Mouse (Mus musculus) olfactory bulb, adult 2 months (tissue): ENCODE data around the gene Dut. TPM values are rescaled to one million over a fixed set of nuclear protein-coding genes. Genes with fewer than 3 reads are reported as not detected.
"Not testable (repeated sequence)": the region's sequence is repeated elsewhere in the genome, so short reads cannot be mapped to it uniquely, and the experiment has no call there.

Experiments used
- H3K27ac ChIP-seq: fragments of 200-500 bp; 2 replicates; pipeline ENCODE4 v1.5.1; 2012; ENCODE audit warnings: low read depth, low read length; ENCODE audit not compliant: insufficient read depth
- H3K4me1 ChIP-seq: fragments of 200-500 bp; 2 replicates; pipeline ENCODE4 v1.6.1; 2012; ENCODE audit warnings: low read length; ENCODE audit not compliant: control insufficient read depth, insufficient read depth
- H3K4me3 ChIP-seq: fragments of 200-500 bp; 2 replicates; pipeline ENCODE4 v1.5.1; 2012; ENCODE audit warnings: mild to moderate bottlenecking, low read depth, low read length, moderate library complexity; ENCODE audit not compliant: insufficient read depth
- CTCF ChIP-seq: fragments of 200-500 bp; IDR thresholded peaks from 2 replicates; pipeline ENCODE4 v1.5.1; 2012; ENCODE audit warnings: low read depth, mild to moderate bottlenecking, low read length, moderate library complexity; ENCODE audit not compliant: insufficient read depth
- POLR2A ChIP-seq: fragments of 200-500 bp; IDR thresholded peaks from 2 replicates; pipeline ENCODE4 v1.6.1; 2012; ENCODE audit warnings: mild to moderate bottlenecking, low read depth, low read length, moderate library complexity; ENCODE audit not compliant: insufficient read depth
- WGBS: fragments of 180-500 bp; shearing (Covaris S2); methylation state at CpG from one replicate; pipeline ENCODE4 v1.1.7; 2018; 5-methylcytosine and 5-hydroxymethylcytosine counted together
- polyA plus RNA-seq: library from polyadenylated mRNA; stranded (reverse); fragments of >200 nt; gene quantifications from 2 replicates; pipeline ENCODE4 v1.2.4, GENCODE M21; 2012; ENCODE audit warnings: low replicate concordance; ENCODE audit not compliant: missing spikeins, insufficient read depth, insufficient read length

The Dut gene
- polyA plus RNA-seq, 1 experiment, result not detected

GRCm38 (mm10) chr2:125263753-125264152 is 16.8 kb downstream of the Dut start:
- WGBS, result 28% methylated on average over 9 of the region's 9 CpGs
- Histone ChIP-seq H3K4me3 (no peak overlapping the region), H3K4me1 (no peaks in the 10 kb centered on the region), H3K27ac (no peak overlapping the region)
- TF ChIP-seq POLR2A, result no peak
- no peak for TF ChIP-seq CTCF

DNA sequence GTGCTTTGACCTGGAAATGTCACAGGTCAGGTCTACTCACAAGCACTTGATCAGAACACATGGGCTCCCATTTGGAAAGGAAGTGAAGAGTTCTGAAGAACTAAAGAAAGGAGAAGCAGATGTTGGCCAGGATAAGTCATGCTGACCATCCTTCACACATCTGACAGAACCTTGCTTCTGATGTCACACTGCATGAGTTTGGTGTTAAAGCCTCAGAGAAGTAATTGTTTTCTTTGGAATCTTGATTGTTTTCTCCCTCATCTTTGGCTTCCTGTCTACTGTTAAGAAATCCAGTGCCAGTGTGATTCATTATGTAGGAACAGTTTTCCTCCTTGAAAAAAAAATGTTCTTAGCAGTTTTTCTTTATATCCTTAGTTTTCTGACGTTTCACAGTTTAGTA is 21.9 kb downstream of the Dut start:
- 83% methylated on average over 1 of the region's 1 CpGs for WGBS
- TF ChIP-seq CTCF, result no peak
- TF ChIP-seq POLR2A, result no peak
- Histone ChIP-seq H3K4me1 (no peaks in the 10 kb centered on the region), H3K27ac (no peak overlapping the region), H3K4me3 (no peak overlapping the region)

DNA sequence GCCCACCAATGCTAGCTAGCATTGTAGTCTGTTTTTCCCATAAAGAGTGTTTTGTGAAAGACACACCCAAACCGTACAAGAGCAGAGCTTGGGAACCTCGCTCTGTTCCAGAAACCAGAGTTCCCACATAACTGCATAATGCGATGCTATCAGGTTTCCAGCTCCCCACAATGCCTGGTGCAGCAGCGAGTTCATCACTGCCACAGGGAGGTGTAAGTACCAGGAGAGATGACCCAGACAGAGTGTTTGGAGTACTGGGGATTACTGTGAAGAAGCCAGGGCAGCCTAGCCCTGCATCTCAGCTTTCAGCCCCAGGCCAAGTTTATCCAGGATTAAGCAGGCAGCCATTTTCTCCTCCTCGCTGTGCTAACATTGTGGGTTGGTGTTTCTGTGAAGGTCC is 28.6 kb downstream of the Dut start:
- TF ChIP-seq CTCF (no peak), POLR2A (no peak)

GRCm38 (mm10) chr2:125276692-125277091 is 29.7 kb downstream of the Dut start:
- Histone ChIP-seq H3K27ac (no peak overlapping the region), H3K4me1 (no peaks in the 10 kb centered on the region), H3K4me3 (no peak overlapping the region)
- WGBS, result 93% methylated on average over 5 of the region's 5 CpGs
- TF ChIP-seq CTCF (no peak), POLR2A (no peak)

More for the DNA sequence above, 28.6 kb downstream of the Dut start:
- Histone ChIP-seq H3K27ac (no peak overlapping the region), H3K4me1 (no peaks in the 10 kb centered on the region), H3K4me3 (no peak overlapping the region)
- WGBS, result 89% methylated on average over 5 of the region's 5 CpGs

DNA sequence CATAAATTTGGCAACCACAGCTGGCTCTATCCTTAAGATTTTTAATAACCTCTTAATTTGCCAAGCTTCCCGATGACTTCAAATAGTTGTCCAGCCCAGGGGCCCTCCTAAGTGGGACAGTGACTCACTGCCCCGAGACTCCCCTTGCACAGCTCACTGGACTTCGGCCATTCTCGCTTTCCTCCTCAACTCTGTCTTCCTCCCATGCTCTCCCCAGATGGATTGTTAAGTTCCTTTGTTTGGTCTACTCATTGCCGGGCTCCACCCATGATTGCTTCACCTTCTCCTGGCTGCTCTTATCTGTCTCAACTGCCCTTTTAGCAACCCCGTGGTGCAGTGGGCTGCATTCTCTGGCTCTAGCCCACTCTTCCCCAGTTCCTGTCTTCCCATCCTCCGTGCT is 31.5 kb downstream of the Dut start:
- no peak for TF ChIP-seq POLR2A
- TF ChIP-seq CTCF, result no peak

DNA sequence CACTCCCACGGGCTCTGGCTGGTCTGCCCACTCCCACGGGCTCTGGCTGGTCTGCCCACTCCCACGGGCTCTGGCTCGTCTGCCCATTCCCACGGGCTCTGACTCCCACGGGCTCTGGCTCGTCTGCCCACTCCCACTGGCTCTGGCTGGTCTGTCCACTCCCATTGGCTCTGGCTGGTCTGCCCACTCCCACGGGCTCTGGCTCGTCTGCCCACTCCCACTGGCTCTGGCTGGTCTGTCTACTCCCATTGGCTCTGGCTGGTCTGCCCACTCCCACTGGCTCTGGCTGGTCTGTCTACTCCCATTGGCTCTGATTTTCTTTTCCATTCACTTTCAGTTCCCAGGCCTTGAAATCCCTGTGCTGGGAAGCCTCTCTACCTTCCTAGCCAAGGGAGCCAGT is 33.0 kb downstream of the Dut start:
- not testable (repeated sequence) for H3K4me3 ChIP-seq, H3K4me1 ChIP-seq, H3K27ac ChIP-seq
- 75% methylated on average over 9 of the region's 9 CpGs for WGBS

More for the DNA sequence above, 31.5 kb downstream of the Dut start:
- H3K4me1 ChIP-seq, result no peaks in the 10 kb centered on the region
- no peak overlapping the region for H3K4me3 ChIP-seq
- H3K27ac ChIP-seq, result no peak overlapping the region
- 82% methylated on average over 7 of the region's 7 CpGs for WGBS

DNA sequence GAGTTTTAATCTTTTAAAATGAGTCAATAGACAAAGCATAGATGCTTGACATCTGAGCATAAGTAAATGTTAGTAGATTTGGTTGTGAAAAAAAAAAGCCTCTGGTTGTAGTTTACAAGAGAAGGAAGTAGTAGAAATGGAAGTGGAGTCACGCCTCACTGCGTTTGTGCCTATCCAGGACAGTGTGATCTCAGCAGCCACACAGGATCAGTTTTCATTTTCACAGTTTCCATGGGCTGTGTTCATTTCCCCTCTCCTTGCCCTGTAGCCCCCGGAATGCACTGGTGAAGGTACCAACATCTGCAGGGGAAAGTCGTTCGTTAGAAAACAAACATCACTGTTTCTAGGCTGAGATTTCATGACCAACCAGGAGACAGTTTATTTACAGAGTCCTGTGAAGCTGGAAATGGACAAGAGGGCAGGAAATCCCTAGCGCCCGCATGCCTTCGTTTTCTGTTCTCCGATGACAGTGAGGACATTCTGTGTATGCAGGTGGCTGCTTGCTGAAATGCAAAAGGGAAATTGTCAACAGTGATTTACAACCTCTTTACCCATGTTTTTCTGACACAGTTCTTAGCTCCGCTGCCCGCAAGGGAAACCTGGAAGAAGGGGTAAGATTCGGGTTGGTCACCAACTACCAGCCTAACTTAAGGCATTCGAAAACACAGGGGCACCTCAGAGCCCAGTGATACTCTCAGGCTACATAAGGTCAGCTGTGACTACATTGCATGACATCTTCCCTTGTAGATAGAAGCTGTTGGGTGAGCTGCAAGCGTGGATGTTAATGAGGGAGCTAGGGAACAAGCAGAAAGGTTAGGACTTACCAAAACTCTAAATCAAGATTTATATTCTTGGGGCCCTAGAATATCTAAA is 35.6 kb downstream of the Dut start:
- Histone ChIP-seq H3K4me3 (no peak overlapping the region), H3K4me1 (no peaks in the 10 kb centered on the region), H3K27ac (no peak overlapping the region)
- 82% methylated on average over 14 of the region's 14 CpGs for WGBS
- TF ChIP-seq POLR2A (no peak), CTCF (no peak)

GRCm38 (mm10) chr2:125285777-125286176 is 38.8 kb downstream of the Dut start:
- WGBS, result 52% methylated on average over 4 of the region's 4 CpGs
- no peak for TF ChIP-seq POLR2A
- no peak for TF ChIP-seq CTCF
- Histone ChIP-seq H3K4me3 (no peak overlapping the region), H3K4me1 (peaks cover 2% of the 10 kb centered on the region; the same call in 1 of the 2 replicates), H3K27ac (no peak overlapping the region)

- 36% methylated on average over 10 of the region's 10 CpGs for WGBS
- TF ChIP-seq CTCF (no peak), POLR2A (no peak)
Observed at GRCm38 (mm10) chr2:125290197-125290965, 43.4 kb downstream of the Dut start.

More at GRCm38 (mm10) chr2:125290197-125290965, 43.4 kb downstream of the Dut start:
- H3K27ac ChIP-seq, result no peak overlapping the region
- peaks cover 2% of the 10 kb centered on the region; the same call in 1 of the 2 replicates for H3K4me1 ChIP-seq
- H3K4me3 ChIP-seq, result no peak overlapping the region
